In the genomic region with DNA sequence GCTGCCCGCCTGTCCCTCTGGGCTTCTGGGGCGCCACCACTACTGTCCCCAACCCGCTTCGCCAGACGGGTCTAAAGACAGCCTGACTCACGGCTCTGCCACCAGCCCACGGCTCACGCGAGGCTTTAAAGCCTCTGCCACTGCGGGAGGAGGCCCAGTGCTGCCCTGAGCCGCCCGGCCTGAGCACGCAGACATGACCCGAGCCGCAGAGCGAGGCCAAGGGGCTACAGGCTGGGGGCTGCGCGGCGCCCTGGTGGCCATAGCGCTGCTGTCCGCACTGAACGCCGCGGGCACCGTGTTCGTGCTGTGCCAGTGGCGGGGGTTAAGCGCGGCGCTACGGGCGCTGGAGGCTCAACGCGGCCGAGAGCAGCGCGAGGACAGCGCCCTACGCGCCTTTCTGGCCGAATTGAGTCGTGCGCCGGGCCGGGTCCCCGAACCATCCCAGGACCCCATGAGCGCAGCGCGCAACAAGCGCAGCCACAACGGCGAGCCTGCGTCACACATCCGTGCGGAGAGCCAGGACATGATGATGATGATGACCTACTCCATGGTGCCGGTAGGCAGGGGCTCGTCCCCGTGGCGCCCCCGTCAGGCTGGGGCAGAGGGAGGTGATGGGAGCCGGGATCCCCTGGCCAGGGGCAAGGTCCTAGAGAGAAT, we compare ENCODE assay signal across 10 mouse cellular contexts. TPM values are rescaled to one million over a fixed set of nuclear protein-coding genes. Genes with fewer than 3 reads are reported as not detected.
DNase-seq lines count a peak whose midpoint lies in the region; ATAC-seq and TF ChIP-seq lines count a peak whose summit lies in the region.
"Had no signal": no experiment of that assay in that cellular context is flagged by ENCODE, and none has a peak within 500 bp of the region (broad histone marks: within the 10 kb centered on the region; RNA-seq: fewer than 3 reads in every experiment).

A gene (plus strand): TSS at position 156 of the 657 bp plus-strand sequence.

- peak; percentile 79 for ATAC-seq in kidney, embryonic 14.5 days (ENCODE audit: low FRiP score, low TSS enrichment)
- ATAC-seq in embryonic facial prominence, embryonic 15.5 days (ENCODE audit: insufficient number of reproducible peaks, low FRiP score, low TSS enrichment, low read depth): peak; percentile 15; the same call in 1 of the 2 replicates
- ATAC-seq in neural tube, embryonic 12.5 days (ENCODE audit: low FRiP score, low read depth): peak; percentile 50; the same call in 1 of the 2 replicates
- ATAC-seq: Patski had no signal

- WGBS in kidney, embryonic 14.5 days: 2% methylated on average over 61 of the region's 61 CpGs
- WGBS in embryonic facial prominence, embryonic 15.5 days: 2% methylated on average over 61 of the region's 61 CpGs
- WGBS in neural tube, embryonic 12.5 days: 3% methylated on average over 61 of the region's 61 CpGs

- TF ChIP-seq CTCF in left cerebral cortex, adult 2 months (IDR thresholded peaks at IDR 0.05): no peak; the same call in none of the 2 replicates

- H3K4me1 ChIP-seq in kidney, embryonic 14.5 days (ENCODE audit: control insufficient read depth, insufficient read depth, low read length): peaks cover 12% of the 10 kb centered on the region; the same call in 1 of the 2 replicates
- peaks cover 7% of the 10 kb centered on the region for H3K4me1 ChIP-seq in embryonic facial prominence, embryonic 15.5 days
- H3K4me1 ChIP-seq in neural tube, embryonic 12.5 days: peaks cover 7% of the 10 kb centered on the region; the same call in 1 of the 2 replicates

- peak within 1 kb of the TSS; percentile 94 for H3K4me2 ChIP-seq in kidney, embryonic 14.5 days (replicated peaks; ENCODE audit: low read depth, low read length)
- H3K4me2 ChIP-seq in embryonic facial prominence, embryonic 15.5 days (replicated peaks): peak within 1 kb of the TSS; percentile 77
- peak within 1 kb of the TSS; percentile 84 for H3K4me2 ChIP-seq in neural tube, embryonic 12.5 days (replicated peaks)

- peaks cover 7% of the 10 kb centered on the region; the same call in 1 of the 2 replicates for H3K27me3 ChIP-seq in kidney, embryonic 14.5 days (ENCODE audit: control insufficient read depth, insufficient read depth, low read length)
- H3K27me3 ChIP-seq in embryonic facial prominence, embryonic 15.5 days: peaks cover 23% of the 10 kb centered on the region
- H3K27me3 ChIP-seq in neural tube, embryonic 12.5 days (replicated peaks): peaks cover 19% of the 10 kb centered on the region

- no peak for DNase-seq in kidney, adult 8-10 months
- DNase-seq in WW6 (ENCODE audit: low read depth, low spot score): peak; percentile 38
- peak in 1 of 2 experiments; percentile 21 for DNase-seq in left cerebral cortex, adult 2 months (ENCODE audit: extremely low spot score in 1 of 2, low spot score in 2 of 2)
- no peak for DNase-seq in spleen, adult 12 weeks (ENCODE audit: low spot score)
- no peak for DNase-seq in layer of hippocampus, adult 9-11 months

- intact Hi-C loops in left cerebral cortex, adult 2 months (cut with DNase I): no loop called here

- H3K36me3 ChIP-seq in kidney, embryonic 14.5 days (ENCODE audit: control insufficient read depth, insufficient read depth, low read length): no peaks in the 10 kb centered on the region
- H3K36me3 ChIP-seq in embryonic facial prominence, embryonic 15.5 days: no peaks in the 10 kb centered on the region
- H3K36me3 ChIP-seq in neural tube, embryonic 12.5 days: no peaks in the 10 kb centered on the region

- H3K4me3 ChIP-seq in kidney, embryonic 14.5 days (ENCODE audit: low read length): peak within 1 kb of the TSS; percentile 42
- peak within 1 kb of the TSS; percentile 41 for H3K4me3 ChIP-seq in embryonic facial prominence, embryonic 15.5 days (replicated peaks)
- peak within 1 kb of the TSS; percentile 49 for H3K4me3 ChIP-seq in left cerebral cortex, adult 2 months
- H3K4me3 ChIP-seq in neural tube, embryonic 12.5 days: peak within 1 kb of the TSS; percentile 37

- peak within 1 kb of the TSS; percentile 58 for H3K9ac ChIP-seq in kidney, embryonic 14.5 days (ENCODE audit: low read depth, low read length)
- no peak within 1 kb of the TSS for H3K9ac ChIP-seq in embryonic facial prominence, embryonic 15.5 days
- H3K9ac ChIP-seq in neural tube, embryonic 12.5 days: peak within 1 kb of the TSS; percentile 51

- peak within 1 kb of the TSS; percentile 52 for H3K27ac ChIP-seq in kidney, embryonic 14.5 days (ENCODE audit: low read depth, low read length)
- H3K27ac ChIP-seq in embryonic facial prominence, embryonic 15.5 days (replicated peaks): no peak within 1 kb of the TSS
- H3K27ac ChIP-seq in left cerebral cortex, adult 2 months: no peak within 1 kb of the TSS
- no peak within 1 kb of the TSS for H3K27ac ChIP-seq in neural tube, embryonic 12.5 days

- no peaks in the 10 kb centered on the region for H3K9me3 ChIP-seq in kidney, embryonic 14.5 days (ENCODE audit: control insufficient read depth, low read length)
- H3K9me3 ChIP-seq in embryonic facial prominence, embryonic 15.5 days (replicated peaks): no peaks in the 10 kb centered on the region
- no peaks in the 10 kb centered on the region for H3K9me3 ChIP-seq in neural tube, embryonic 12.5 days

RNA-seq across cellular contexts. Expression of the gene that starts here (rescaled TPM):
- polyA plus RNA-seq in kidney, embryonic 14.5 days (2014; fragmentation: Nextera tagmentation; extraction: Ambion mirVana): 3.4 and 6.0 TPM in 2 replicates
- 1.2 and 1.3 TPM in 2 replicates for polyA plus RNA-seq in embryonic facial prominence, embryonic 15.5 days (2015; fragmentation: Nextera tagmentation; extraction: Ambion mirVana)
- under 1 TPM; 0.86 to 0.87 TPM for total RNA-seq in left cerebral cortex, adult 2 months (2021)
- 0.11 and 0.38 TPM in 2 replicates for polyA plus RNA-seq in neural tube, embryonic 12.5 days (2016; fragmentation: Nextera tagmentation; extraction: Ambion mirVana)
- total RNA-seq: hematopoietic stem cell, adult 5-6 weeks had no signal

Comparison
In these comparisons a context has a peak if more than half of its experiments do, and no peak if none do; other contexts are left out.
1. Peak in ATAC-seq, H3K4me3 ChIP-seq, H3K9ac ChIP-seq and H3K4me2 ChIP-seq in neural tube, embryonic 12.5 days; RNA of the gene not detected or under 1 TPM.
2. ATAC-seq: peak in every context shown above with its lines; median percentile 79 in kidney, embryonic 14.5 days; 50 in neural tube, embryonic 12.5 days; 15 in embryonic facial prominence, embryonic 15.5 days.